Mouse (Mus musculus) lung, postnatal 0 days (tissue): ENCODE measurements around the gene Gpr132. TPM values are rescaled to one million over a fixed set of nuclear protein-coding genes. Genes with fewer than 3 reads are reported as not detected.

Experiments
- ATAC-seq: fragments of 200-750 bp; cut with Nextera tagmentation; 2 replicates; pipeline ENCODE4 v1.8.0; 2017; ENCODE audit warnings: moderate library complexity
- DNase-seq: peaks from one replicate; pipeline ENCODE4 v3.0.0-alpha.2; 2016; ENCODE audit warnings: low spot score
- H3K27ac ChIP-seq: fragments of 300-500 bp; sonication (generic); 2 replicates; pipeline ENCODE4 v1.5.1; 2014; ENCODE audit warnings: antibody characterized with exemption, mild to moderate bottlenecking, low read length, mixed read lengths
- H3K27me3 ChIP-seq: fragments of 300-500 bp; sonication (generic); replicated peaks from 2 replicates; pipeline ENCODE4 v1.6.1; 2014; ENCODE audit warnings: low read length, mixed read lengths; ENCODE audit not compliant: insufficient read depth
- H3K36me3 ChIP-seq: fragments of 300-500 bp; sonication (generic); 2 replicates; pipeline ENCODE4 v1.6.1; 2014; ENCODE audit warnings: low read length, mixed read lengths; ENCODE audit not compliant: insufficient read depth
- H3K4me1 ChIP-seq: fragments of 300-500 bp; sonication (generic); 2 replicates; pipeline ENCODE4 v1.6.1; 2014; ENCODE audit warnings: antibody characterized with exemption, low read depth, low read length, mixed read lengths; ENCODE audit not compliant: insufficient read depth
- H3K4me2 ChIP-seq: fragments of 300-500 bp; sonication (generic); replicated peaks from 2 replicates; pipeline ENCODE4 v1.6.1; 2014; ENCODE audit warnings: low read depth, mild to moderate bottlenecking, low read length, moderate library complexity, mixed read lengths
- H3K4me3 ChIP-seq: fragments of 300-500 bp; sonication (generic); 2 replicates; pipeline ENCODE4 v1.5.1; 2014; ENCODE audit warnings: low read depth, low read length
- H3K9ac ChIP-seq: fragments of 300-500 bp; sonication (generic); replicated peaks from 2 replicates; pipeline ENCODE4 v1.6.1; 2014; ENCODE audit warnings: low read depth, mild to moderate bottlenecking
- H3K9me3 ChIP-seq: fragments of 300-500 bp; sonication (generic); 2 replicates; pipeline ENCODE4 v1.6.1; 2016; ENCODE audit warnings: low read length, mixed read lengths
- CTCF ChIP-seq: IDR thresholded peaks from 2 replicates; pipeline ENCODE4 v1.5.1; 2016; ENCODE audit warnings: antibody characterized with exemption, mild to moderate bottlenecking
- EP300 ChIP-seq: IDR thresholded peaks from 2 replicates; pipeline ENCODE4 v1.6.1; 2016; ENCODE audit warnings: antibody characterized with exemption, mild to moderate bottlenecking, control low read depth
- WGBS: fragments of 180-500 bp; shearing (Covaris S2); extraction: QIAGEN DNeasy Blood & Tissue Kit; methylation state at CpG from one replicate; pipeline ENCODE4 v1.1.7; 2014; 5-methylcytosine and 5-hydroxymethylcytosine counted together
- polyA plus RNA-seq: library from polyadenylated mRNA; unstranded; fragments of >200 nt; fragmentation: Nextera tagmentation; extraction: Ambion mirVana; gene quantifications from 2 replicates; pipeline ENCODE4 v1.2.1, GENCODE M21; 2015

The Gpr132 gene
- polyA plus RNA-seq, 1 experiment from 2014 or later: 0.25 TPM

- no peak for ATAC-seq
- Histone ChIP-seq H3K27me3 (no peaks in the 10 kb centered on the region), H3K4me3 (peak overlapping the region; percentile 79), H3K4me2 (peak overlapping the region; percentile 82), H3K36me3 (no peaks in the 10 kb centered on the region), H3K4me1 (peaks cover 6% of the 10 kb centered on the region; the same call in 1 of the 2 replicates), H3K9me3 (no peaks in the 10 kb centered on the region), H3K9ac (peak overlapping the region; percentile 46), H3K27ac (no peak overlapping the region)
- WGBS: 20% methylated on average over 2 of the region's 2 CpGs
- TF ChIP-seq CTCF (no peak), EP300 (no peak)
- DNase-seq: no peak
Measured at GRCm38 (mm10) chr12:112830141-112830540, 37.9 kb downstream of the Gpr132 start.

GRCm38 (mm10) chr12:112829244-112829864, 38.7 kb downstream of the Gpr132 start, which contains the start of gene Cdca4:
TSS of gene Cdca4 (minus strand) at chr12:112829423.
- no peaks in the 10 kb centered on the region for H3K9me3 ChIP-seq
- no peaks in the 10 kb centered on the region for H3K27me3 ChIP-seq
- peak within 1 kb of the TSS; percentile 82 for H3K4me2 ChIP-seq
- DNase-seq (peak; percentile 99), ATAC-seq (peak; percentile 96)
- peak within 1 kb of the TSS; percentile 76 for H3K9ac ChIP-seq
- peaks cover 6% of the 10 kb centered on the region; the same call in 1 of the 2 replicates for H3K4me1 ChIP-seq
- peak within 1 kb of the TSS; percentile 79 for H3K4me3 ChIP-seq
- peak within 1 kb of the TSS; percentile 86 for H3K27ac ChIP-seq
- WGBS: 4% methylated on average over 57 of the region's 72 CpGs
- no peaks in the 10 kb centered on the region for H3K36me3 ChIP-seq
- TF ChIP-seq CTCF: peak; percentile 36
- no peak for TF ChIP-seq EP300

- ATAC-seq (peak; percentile 80), DNase-seq (peak; percentile 87)
- peak overlapping the region; percentile 76 for H3K9ac ChIP-seq
- H3K4me2 ChIP-seq: peak overlapping the region; percentile 70
- TF ChIP-seq CTCF: no peak
- no peaks in the 10 kb centered on the region for H3K27me3 ChIP-seq
- H3K4me1 ChIP-seq: peaks cover 6% of the 10 kb centered on the region; the same call in 1 of the 2 replicates
- no peaks in the 10 kb centered on the region for H3K9me3 ChIP-seq
- H3K27ac ChIP-seq: peak overlapping the region; percentile 86
- H3K4me3 ChIP-seq: peak overlapping the region; percentile 79
- no peaks in the 10 kb centered on the region for H3K36me3 ChIP-seq
- under 1% methylated on average over 18 of the region's 51 CpGs for WGBS
Measured at GRCm38 (mm10) chr12:112828501-112829243, 39.4 kb downstream of the Gpr132 start.

GRCm38 (mm10) chr12:112825901-112826300, 42.1 kb downstream of the Gpr132 start:
- Histone ChIP-seq H3K36me3 (0 out of 2 replicates have a peak, but pooled peaks cover 3% of the 10 kb centered on the region), H3K9me3 (no peaks in the 10 kb centered on the region), H3K27ac (no peak overlapping the region), H3K9ac (no peak overlapping the region), H3K4me1 (peaks cover 6% of the 10 kb centered on the region; the same call in 1 of the 2 replicates), H3K27me3 (no peaks in the 10 kb centered on the region), H3K4me3 (no peak overlapping the region), H3K4me2 (no peak overlapping the region)
- DNase-seq (no peak), ATAC-seq (no peak)
- 76% methylated on average over 5 of the region's 5 CpGs for WGBS
- no peak for TF ChIP-seq EP300
- no peak for TF ChIP-seq CTCF

DNA sequence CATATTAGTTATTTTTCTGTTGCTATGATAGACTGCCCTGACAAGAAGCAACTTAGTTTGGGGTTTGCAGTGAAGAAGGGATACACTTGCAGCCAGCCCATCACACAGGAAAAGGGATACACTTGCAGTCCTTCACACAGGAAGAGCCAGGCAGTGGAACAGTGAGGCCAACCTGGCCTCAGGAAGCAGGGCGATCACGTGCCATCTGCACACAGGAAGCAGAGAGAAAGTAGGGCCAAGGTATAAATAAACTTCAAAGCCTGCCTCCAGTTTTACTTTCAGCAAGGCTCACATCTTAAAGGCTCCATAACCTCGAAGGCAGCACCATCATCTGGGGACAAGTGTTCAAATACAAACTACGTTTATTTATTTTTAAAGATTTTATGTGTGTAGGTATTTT, 44.8 kb downstream of the Gpr132 start:
- Histone ChIP-seq H3K9ac (no peak overlapping the region), H3K4me1 (peaks cover 6% of the 10 kb centered on the region; the same call in 1 of the 2 replicates)

GRCm38 (mm10) chr12:112822676-112823075, 45.4 kb downstream of the Gpr132 start:
- WGBS: 48% methylated on average over 2 of the region's 2 CpGs

More for the DNA sequence above, 44.8 kb downstream of the Gpr132 start:
- WGBS: 45% methylated on average over 4 of the region's 4 CpGs
- Histone ChIP-seq H3K4me2 (no peak overlapping the region), H3K4me3 (no peak overlapping the region), H3K27me3 (no peaks in the 10 kb centered on the region), H3K36me3 (0 out of 2 replicates have a peak, but pooled peaks cover 3% of the 10 kb centered on the region), H3K27ac (0 out of 2 replicates have a peak overlapping the region, but pooled peaks have one; percentile 4), H3K9me3 (no peaks in the 10 kb centered on the region)
- 0 out of 2 replicates have a peak, but pooled peaks have one; percentile 30 for ATAC-seq
- no peak for DNase-seq
- TF ChIP-seq EP300: no peak
- TF ChIP-seq CTCF: no peak

More at GRCm38 (mm10) chr12:112822676-112823075, 45.4 kb downstream of the Gpr132 start:
- TF ChIP-seq EP300 (no peak), CTCF (no peak)
- Histone ChIP-seq H3K27ac (no peak overlapping the region), H3K36me3 (0 out of 2 replicates have a peak, but pooled peaks cover 3% of the 10 kb centered on the region), H3K9me3 (no peaks in the 10 kb centered on the region), H3K9ac (no peak overlapping the region), H3K27me3 (no peaks in the 10 kb centered on the region), H3K4me2 (no peak overlapping the region), H3K4me1 (peaks cover 3% of the 10 kb centered on the region; the same call in 1 of the 2 replicates), H3K4me3 (no peak overlapping the region)
- ATAC-seq (peak; percentile 25; the same call in 1 of the 2 replicates), DNase-seq (peak; percentile 36)
